Mouse (Mus musculus) heart, adult 8-10 months (tissue): ENCODE results near the gene Slc39a5. TPM values are rescaled to one million over a fixed set of nuclear protein-coding genes. Genes with fewer than 3 reads are reported as not detected.

Experiments
- DNase-seq: peaks from one replicate; pipeline ENCODE4 v3.0.0; 2022; ENCODE audit warnings: low spot score
- total RNA-seq, 4 experiments: library from RNA; stranded (reverse); gene quantifications; 2 replicates each; pipeline ENCODE4 v1.2.4; 2022

The Slc39a5 gene
- not detected for total RNA-seq

DNA sequence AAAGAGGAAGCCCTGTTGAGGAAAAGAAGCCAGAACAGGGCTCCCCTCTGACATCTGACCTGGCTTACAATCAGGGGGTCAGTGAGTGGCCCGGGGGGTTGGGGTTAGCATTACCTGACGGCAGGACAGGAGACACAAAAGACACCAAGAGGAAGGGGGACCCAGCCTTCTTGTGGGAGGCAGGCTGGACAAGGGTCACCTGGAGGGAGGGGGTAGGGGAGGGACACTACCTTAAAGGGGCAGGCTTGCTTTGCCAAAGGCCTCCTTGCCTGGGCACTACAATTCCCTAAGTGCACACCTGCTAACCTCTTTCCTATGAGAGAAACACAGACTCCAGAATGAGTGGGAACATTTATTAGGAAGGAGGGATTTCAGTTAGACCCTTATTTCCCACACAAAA is at the start of gene Slc39a5:
Gene Slc39a5 (minus strand): TSS at position 174 of the 400 bp plus-strand sequence.
- DNase-seq: no peak

DNA sequence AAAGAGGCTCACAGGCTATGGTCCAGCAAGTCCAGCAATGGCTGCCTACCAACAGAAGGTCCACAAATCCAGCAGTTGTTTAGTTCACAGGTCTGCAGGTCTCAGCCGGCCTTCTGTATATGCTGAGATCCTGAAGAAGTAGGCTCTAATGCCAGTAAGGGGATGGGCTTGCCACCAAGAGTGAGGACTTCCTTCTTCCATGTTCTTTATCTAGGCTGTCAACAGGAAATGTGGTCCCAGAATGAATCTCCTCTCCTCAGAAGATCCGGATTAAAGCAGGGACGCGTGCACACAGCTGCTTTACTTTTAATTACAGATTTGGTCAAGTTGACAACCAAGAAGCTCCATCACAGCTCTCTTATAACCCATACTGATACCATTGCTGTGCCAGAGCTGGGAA is 44.4 kb upstream of the Slc39a5 start:
- DNase-seq: no peak

DNA sequence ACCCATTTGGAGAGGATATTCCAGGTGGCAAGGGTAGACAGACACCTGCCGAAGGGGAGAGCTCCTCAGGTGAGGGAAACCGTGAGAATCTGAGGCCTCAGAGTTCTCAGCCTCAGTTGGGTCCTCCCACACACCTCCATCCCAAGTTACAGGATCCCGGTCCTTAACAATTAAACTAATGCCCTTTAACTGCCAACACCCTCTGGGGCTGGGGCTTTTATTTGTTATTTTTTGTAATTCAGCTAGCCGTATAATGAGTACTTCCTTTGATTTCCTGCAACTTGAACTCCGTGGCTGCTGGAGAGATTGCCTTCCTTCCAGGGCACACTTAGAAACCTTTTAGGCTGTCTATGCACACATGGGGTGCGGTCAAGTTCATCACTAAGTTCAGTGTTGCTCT is 43.3 kb upstream of the Slc39a5 start:
- DNase-seq: no peak

DNA sequence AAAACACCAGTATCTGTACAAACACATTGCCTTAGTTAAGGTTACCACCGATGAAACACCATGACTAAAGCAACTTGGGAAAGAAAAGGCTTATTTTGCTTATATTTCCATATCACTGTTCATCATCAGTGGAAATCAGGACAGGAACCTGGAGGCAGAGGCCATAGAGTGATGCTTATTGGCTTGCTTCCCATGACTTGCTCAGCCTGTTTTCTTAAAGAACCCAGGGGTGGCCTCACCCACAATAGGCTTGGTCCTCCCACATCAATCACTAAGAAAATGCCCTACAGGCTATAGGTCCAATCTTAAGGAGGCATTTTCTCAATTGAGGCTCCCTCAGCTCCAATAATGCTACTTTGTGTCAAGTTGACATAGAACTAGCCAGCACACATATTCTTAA is 41.7 kb upstream of the Slc39a5 start:
- no peak for DNase-seq

DNA sequence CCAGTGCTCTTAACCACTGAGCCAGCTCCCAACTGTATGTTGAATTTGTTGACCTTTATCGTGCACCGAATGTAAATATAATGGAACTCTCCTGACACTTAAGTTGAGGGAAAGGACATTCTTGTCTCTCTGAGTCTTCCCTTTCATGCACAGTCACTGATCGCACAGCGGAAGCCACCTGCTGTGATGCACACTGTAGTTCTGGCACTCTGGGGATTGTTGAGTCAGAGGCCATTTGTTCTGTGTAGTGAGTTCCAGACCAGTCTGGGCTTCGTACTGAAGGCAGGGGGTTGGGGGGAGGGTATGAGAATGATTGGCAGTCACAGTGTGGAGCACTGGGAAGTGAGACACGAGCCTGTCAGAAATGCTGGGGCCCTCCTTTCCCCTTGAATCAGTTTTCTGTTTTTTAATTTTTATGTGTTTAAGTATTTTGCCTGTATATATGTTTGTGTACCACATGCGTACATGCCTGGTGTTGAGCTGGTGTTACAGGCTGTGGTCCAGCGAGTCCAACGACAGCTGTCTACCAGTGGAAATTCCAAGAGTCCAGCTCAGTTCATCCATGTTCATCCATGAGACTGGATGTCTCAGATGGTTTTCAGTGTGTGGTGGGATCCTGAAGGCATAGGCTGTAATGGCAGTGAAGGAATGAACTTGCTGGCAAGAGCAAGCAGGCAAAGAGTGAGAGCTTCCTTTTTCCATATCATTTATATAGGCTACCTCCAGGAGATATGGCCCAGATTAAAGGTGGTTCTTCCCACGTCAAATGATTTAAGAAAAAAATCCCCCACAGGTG is 40.5 kb upstream of the Slc39a5 start:
- no peak for DNase-seq

DNA sequence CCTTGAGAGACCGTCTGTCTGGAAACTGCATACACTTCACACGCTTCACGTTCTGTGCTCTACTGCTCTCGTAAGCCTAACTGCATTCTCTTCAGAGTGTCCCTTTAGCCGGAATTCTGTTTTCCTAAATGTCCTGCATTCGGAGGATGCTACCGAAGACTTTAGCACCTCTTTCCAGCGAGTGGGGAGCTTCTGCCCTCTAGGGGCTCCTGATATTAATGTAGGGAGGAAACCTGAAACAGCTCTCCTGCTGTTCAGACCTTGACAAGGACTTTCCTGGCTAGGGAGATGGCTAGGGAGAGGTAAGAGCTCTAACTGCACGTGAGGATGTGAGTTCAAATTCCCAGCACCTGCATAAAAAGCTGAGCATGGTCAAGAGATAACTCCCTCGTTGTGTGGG is 39.4 kb upstream of the Slc39a5 start:
- DNase-seq: no peak

DNA sequence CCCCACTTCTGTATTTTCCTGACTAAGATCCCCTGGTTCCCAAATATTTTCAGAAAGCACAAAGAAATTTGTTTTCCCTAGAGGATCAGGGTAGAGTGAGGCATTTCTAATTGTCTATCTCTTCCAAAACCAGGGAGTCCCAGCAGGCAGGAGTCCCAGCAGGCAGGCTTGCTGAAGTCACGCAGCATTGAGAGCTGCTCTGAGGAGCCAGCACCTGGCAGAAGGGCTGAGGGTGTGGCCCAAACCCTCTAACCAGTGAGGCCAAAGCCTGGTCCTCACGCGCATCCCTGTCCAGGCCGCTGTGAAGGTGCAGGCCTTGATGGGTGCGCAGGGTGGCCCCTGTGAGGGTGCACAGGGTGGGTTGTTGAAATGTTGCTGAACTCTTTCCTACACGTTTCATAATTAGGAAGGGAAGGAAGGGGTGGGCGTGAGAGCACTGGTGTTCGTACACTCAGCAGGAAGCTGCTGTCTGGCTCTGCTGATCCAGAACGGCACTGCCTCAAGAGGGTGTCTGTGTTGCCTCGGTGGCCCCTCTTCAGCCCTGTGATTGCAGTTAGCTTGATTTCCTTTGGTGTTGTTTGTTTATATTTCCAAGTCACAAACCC is 37.7 kb upstream of the Slc39a5 start:
- peak; percentile 32 for DNase-seq

DNA sequence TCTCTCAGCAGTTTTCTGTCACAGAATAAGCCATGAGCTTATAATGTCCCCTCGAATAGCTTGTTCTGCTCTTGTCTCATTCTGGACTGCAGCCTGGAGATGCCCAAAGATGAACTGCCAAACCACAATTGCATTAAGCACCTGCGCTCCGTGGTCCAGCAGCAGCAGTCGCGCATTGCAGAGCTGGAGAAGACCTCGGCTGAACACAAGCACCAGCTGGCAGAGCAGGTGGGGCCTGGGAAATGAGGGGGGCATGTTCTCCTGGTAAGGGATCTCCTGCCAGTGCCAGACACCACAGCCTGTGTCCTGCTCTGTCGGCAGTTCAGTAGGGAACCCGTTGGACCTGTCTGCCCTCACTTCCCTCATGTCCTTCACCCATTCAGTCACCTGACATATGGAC is 35.3 kb upstream of the Slc39a5 start:
- no peak for DNase-seq

DNA sequence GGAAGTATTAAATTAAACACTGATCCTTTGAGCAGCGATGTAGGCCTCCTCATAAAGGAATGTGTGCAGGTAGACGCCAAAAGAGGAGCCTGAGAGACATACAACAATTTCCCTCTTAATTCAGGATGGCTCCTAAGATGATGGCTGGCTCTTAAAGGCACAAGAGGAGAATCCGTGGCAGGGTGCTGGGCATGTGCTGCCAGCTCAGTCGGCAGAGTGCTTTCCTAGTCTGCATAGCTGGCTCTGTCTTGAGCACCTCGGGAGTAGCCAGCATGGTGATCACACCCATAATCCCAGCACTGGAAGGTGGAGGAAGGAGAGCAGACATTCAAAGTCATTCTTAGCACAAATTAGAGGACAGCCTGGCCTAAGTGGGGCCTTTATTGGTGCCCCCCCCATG is 34.8 kb upstream of the Slc39a5 start:
- DNase-seq: no peak

DNA sequence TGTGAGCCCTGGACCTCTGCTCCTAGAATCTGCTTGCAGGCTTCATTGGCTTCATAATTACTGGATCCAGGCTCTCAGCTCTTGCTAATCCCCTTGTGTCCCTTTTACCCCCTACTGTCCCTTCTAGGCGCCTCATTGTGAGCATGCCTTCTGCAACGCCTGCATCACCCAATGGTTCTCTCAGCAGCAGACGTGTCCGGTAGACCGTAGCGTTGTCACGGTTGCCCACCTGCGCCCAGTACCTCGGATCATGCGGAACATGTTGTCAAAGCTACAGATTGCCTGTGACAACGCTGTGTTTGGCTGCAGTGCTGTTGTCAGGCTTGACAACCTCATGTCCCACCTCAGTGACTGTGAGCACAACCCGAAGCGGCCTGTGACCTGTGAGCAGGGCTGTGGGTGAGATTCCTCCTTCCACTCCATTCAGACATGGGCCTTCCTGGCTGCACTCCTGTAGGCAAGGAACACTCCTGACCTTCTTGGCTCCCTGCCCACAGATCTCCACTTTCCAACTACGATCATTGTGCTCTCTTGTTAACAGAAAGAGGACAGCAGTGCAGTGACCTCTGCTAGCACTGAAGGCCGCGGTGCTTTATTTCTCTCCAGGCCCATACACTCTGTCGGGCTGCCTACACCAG is 34.3 kb upstream of the Slc39a5 start:
- peak; percentile 60 for DNase-seq

DNA sequence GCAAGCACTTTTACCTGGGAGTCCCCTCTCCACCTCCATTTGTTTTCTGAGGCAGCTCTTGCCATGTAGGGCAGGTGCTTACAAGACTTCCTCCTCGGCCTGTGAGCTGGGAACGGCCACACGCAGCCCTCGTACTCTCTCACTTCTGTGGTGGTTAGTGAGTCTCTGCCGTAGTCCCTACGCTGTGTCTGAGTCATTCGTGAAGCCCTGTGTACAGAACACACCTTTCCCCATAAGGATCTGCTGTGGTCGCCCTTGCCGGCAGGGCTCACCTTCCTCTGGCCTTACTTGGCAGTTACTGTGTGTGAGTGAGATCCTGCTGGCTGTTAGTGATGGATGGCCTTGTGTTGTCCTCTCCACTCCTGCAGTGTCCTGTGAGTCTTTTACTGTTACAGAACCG is 33.7 kb upstream of the Slc39a5 start:
- no peak for DNase-seq

DNA sequence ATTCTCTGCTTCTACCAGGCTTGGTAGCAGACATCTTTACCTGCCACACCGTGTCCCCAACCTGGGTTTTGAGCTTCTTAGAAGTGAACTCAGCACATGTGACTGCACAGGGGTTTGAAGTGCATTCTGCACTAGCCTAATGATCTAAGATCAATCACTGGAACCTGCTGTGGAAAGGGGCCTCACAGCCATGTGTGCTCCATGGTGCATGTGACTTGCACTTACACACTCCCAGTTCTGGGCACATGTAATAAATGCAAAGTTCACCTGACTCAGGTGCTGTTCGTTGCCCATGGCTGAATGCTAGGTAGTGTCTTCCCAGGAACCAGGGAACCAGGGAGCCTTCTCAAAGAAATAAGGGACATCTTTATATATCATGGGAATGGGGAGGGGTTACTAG is 32.4 kb upstream of the Slc39a5 start:
- DNase-seq: no peak

DNA sequence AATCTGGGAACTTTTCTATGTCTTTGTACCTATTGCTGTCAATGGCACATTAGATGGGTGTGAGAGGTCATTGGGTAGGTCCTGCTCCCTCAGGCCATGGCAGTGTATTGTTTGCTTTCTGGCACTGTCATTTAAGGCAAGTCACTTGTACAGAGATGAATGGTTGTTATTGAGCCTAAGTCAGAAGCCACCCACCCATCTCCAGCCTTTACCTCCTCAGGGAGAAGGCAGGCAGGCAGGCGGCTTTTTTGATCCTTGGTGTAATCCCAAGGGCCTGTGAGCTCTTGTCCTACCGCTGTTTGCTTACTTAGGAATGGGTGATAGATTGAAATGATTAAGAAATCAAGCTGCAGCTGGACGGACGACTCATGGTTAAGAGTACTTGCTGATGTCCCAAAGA is 28.4 kb upstream of the Slc39a5 start:
- DNase-seq: no peak

DNA sequence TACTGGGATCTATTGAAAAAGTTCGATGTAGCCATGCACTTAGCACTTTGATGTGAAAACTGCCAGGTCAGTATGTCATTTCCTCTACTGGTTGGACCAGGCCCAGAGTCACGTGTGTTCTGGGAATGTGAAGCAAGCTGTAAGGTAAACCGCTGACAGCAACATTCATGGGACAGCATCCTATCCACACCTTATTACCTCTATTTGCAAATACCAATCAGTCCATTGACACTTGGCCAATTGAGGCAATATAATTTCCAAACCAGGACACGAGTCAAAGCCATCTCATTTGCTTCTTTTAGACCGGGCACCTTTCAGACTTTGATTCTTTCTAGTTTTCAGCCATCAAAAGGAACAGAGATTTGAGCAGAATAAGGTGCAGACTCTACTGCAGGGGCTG is 28.0 kb upstream of the Slc39a5 start:
- no peak for DNase-seq

DNA sequence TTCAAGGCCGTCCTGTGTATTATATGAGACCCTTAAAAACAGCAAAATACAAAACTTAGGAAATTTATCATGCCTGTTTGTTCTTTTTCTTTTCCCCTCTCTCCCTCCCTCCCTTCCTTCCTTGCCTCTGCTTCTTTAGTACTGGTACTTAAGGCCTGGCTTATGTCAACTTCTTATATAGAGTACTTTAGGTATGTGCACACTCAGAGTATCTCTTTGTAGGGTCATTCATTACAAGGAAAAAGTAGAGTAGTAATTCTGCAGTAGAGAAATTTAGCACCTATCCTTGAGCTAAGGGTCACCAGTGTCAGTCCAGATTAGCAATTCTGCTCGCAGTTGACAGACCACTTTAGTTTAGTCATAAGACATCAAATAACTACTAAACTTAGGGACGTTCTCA is 24.2 kb upstream of the Slc39a5 start:
- no peak for DNase-seq

DNA sequence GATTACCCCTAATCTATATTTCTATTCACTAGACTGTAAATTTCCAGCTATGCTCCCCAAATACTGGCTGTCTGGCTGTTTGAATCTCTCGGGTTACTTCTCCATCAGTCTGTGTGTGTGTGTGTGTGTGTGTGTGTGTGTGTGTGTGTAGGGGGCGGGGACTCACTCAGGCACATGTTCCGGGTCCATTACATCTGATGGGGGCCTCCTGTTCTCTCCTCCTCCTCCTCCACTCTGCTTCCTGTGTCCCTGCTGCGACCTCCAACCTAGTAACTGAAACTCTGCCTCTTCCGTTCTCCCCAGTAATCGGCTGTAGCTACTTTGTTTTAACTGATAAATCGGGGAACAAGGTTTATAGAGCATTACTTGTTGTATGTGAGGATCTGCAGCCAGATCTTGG is 23.6 kb upstream of the Slc39a5 start:
- DNase-seq: peak; percentile 11

DNA sequence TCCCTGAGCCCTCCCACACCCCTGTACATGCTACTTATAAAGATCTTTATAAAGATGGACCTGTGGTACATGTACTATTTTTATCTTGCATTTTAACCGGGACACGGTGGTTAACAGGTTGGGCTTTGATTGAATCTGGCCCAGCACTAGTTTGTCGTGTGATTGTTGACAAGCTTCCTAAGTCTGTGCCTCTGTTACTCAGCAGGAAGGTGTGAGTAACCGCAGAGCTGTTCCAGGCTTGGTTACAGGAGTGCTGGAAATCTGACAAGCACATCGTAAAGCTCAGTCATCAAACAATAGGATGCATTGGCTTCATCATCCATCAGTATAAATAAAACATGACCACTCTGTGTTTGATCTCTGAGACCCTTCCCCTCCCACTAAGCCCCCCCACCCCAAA is 21.4 kb upstream of the Slc39a5 start:
- no peak for DNase-seq

DNA sequence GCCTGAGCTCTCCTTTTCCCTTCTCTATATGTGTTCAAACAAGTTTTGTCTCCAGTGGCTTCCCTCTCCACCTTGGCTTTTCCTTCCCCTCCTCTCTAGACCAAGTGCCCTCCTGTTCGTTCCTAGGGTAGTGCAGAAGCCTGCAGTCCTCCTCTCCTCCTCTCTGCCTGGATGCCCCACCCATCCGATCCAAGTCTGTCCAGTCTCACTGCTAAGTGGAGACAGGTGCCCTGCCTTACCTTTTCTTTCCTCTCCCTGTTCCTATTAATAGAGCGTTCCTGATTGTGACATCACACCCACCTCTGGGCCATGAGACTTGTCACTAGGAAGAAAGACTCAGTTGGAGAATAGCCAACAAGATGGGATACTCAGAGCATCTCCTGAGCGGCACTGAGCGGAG is 13.8 kb upstream of the Slc39a5 start:
- no peak for DNase-seq

DNA sequence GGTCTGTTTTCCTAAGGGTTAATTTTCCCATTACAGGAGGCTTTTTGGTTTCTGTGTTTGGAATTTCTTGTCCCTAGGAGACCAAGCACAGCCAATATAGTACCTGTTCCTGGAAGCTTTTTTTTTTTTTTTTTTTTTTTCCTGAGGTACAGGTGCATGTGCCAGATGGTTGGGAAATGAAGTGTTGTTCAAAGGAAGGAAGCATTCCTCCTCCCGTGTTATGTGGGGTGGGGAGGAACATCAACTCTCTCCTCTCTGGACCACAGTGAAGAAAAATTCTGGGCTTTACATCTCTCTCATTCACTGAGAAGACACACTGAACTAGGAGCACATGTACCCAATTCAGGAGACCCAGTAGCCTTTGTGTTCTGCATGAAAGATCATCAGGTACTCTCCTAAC is 12.0 kb upstream of the Slc39a5 start:
- no peak for DNase-seq

DNA sequence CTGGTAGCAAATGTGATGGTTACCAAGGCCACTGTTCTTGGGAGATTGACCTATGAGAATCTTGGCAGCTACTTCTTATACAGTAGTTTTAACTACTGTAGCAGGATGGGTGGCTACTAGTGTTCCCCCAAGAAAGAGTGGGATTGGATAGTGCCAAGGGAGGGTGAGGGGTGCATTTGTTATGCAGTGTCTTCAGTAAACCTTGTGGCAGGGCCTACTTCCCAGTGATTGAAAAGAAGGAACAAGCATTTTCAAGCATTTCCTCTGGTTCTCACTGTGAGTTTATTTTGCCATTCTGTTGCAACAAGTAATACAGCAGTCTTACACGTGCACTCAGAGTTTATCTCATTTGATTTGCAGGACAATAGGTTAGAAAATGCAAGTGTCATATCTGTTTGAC is 11.5 kb upstream of the Slc39a5 start:
- no peak for DNase-seq

DNA sequence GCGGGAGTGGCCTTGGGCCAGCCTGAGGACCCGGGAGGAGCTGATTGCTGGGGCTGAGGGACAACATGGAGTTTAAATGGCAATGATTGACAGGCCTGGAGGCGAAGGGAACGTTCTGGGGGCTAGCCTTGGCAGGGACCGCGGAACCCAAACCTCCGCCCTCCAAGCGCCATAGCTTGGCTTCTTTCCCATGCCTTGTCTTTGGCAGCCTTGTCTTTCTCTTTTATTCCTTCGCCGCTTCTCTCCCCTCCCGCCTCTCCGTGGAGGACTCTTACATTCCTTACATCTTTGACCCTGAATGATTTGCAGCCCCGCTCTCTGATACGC is 11.0 kb upstream of the Slc39a5 start:
- peak; percentile 28 for DNase-seq

DNA sequence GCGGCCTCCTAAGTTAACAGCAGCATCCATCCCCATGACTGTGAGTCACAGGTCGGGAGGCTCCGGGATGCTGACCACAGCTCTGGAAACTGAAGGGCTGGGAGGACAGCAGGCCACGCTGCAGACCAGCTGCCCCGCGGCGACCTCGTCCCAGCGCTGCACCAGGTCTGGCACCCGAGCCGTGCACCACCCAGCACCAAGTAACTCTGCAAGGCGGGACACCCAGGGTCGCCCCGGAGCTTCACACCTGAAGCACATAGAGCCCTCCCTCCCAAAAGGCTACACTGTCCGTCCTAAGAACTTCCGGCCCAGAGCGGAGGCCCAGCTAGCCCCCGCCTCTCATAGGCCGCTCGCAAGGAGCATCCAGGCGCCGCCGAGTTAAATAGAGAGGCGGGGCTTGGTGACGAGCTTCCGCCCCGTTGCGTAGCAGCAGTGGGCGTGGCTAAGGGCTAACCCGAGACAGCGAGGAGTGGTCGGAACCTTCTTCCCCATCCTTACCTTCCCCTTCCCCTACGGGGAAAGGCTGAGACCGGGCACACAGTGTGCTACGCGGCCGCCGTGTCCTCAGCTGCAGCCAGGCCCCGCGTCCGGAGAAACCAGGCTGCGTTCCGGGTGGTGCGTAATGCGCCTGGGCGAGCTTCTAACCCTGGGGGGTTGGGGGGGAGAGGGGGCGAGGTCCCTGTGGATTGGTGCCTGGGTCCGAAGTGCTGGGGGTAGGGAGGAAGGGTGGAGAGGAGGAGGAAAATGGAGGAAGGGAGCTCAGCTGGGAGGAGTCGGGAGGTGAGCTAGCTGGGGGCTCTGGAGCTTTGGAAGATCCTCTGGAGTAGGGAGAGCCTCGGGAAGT is 10.4 kb upstream of the Slc39a5 start, which contains the start of the genes Nabp2 and Rnf41:
Gene Nabp2 (minus strand): TSS at position 282 of the 844 bp plus-strand sequence.
Gene Rnf41 (plus strand): TSS at position 447 of the 844 bp plus-strand sequence.
- peak; percentile 96 for DNase-seq
